Mouse (Mus musculus) liver, adult (tissue): ENCODE measurements around the gene Egf.

Experiments
- GATA4 ChIP-seq: IDR thresholded peaks from 2 replicates; pipeline ENCODE4 v1.6.1; 2014; ENCODE audit warnings: mild to moderate bottlenecking, low read length; ENCODE audit not compliant: insufficient replicate concordance

The Egf gene

DNA sequence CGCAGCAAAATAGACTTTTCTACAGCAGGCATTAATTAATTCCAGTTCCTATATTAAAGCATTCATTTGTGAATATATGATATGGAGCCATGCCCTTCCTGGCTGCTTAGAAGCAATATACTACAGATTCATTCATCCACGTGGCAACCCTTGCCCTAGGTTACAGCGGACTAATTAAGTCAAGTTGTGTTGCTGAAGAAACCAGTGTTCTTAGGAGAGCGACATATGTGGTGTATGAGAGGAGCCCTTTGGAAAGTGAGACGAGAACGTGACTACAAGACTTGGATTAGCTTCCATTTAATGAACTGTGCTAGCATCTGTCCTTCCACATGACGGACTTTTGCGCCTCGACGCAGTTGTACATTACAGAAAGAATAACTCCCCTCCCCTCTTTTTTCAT is 107.8 kb downstream of the Egf start:
- TF ChIP-seq GATA4 = no peak

DNA sequence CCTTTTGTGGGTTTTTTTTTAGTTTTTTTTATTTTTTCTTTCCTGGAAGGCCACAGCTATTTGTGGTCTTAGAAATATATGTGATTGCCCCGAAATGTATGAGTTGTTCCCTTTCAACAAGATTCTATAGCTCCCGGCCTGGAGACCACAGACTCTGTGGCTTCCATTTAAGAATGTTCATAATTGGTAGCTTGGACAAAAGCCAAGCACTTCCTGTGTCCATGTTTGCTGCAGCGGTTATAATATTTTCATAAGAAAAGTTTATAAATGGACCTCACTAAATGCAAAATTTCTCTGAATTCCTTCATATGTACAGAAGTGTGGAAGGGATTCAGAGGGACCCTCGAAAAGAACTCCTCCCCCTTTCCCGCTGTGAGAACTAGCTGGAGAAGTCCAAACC is 108.3 kb downstream of the Egf start:
- no peak for TF ChIP-seq GATA4

- no peak for TF ChIP-seq GATA4
Measured at GRCm38 (mm10) chr3:129645409-129645808, 109.7 kb downstream of the Egf start.

- TF ChIP-seq GATA4 = no peak
Measured at GRCm38 (mm10) chr3:129641621-129642020, 113.5 kb downstream of the Egf start.

- no peak for TF ChIP-seq GATA4
Measured at GRCm38 (mm10) chr3:129640211-129641000, 114.7 kb downstream of the Egf start.

GRCm38 (mm10) chr3:129639701-129640100 is 115.4 kb downstream of the Egf start:
- TF ChIP-seq GATA4 = no peak

GRCm38 (mm10) chr3:129637446-129637845 is 117.7 kb downstream of the Egf start:
- no peak for TF ChIP-seq GATA4

DNA sequence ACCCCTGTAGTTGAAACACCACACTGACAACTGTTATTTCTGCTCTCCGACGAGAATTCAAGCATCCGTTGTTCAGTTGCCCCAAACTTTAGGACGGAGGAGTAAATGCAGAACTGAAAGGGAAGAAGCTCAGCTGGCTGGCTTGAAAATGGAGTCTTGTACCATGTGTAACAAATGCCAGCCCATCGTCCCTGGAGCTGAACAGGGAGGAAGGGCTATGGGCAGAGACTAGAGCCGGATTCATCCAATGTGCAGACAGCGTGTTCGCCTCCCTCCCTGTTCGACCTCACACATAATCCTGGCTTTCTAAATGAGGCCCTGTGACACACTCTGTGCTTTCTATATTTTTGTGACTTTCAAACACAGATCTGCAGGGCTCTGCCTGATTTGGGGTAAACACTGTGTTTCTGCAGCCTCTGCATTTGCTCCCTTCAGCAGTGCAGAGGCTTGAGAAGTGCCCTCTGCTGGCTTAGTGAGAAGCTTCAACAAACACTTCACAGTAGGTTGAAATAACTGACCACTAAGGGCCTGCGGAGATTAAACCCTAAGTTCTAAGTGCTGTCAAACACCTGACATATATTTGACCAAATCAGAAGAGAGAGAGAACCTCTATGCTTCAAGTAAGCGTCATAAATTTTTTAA is 120.7 kb downstream of the Egf start:
- TF ChIP-seq GATA4 = no peak

- TF ChIP-seq GATA4 = no peak
Measured at GRCm38 (mm10) chr3:129633518-129633917, 121.6 kb downstream of the Egf start.

DNA sequence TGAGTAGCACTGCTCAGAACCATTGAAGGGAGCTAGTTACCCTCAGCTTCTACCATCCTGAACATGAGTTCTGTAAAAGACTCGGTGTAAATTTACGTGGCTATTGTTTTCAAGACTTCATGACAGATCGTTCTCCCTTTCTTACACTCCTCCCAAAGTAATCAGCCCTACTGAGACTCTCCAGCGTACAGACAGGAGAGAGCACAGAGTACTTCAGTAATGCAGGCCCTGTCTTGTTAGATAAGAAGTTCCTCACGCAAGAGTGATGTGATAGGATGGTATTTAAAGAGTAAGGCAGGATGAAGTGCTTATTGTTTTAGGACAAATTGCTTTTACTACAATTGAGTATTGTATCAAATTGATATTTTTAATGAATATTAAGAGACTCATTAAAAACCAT is 123.3 kb downstream of the Egf start:
- TF ChIP-seq GATA4 = no peak

GRCm38 (mm10) chr3:129631018-129631417 is 124.1 kb downstream of the Egf start:
- no peak for TF ChIP-seq GATA4
